Mouse (Mus musculus) limb, embryonic 14.5 days (tissue): ENCODE results near the gene Keap1. TPM values are rescaled to one million over a fixed set of nuclear protein-coding genes. Genes with fewer than 3 reads are reported as not detected.
"Not testable (repeated sequence)": the region's sequence is repeated elsewhere in the genome, so short reads cannot be mapped to it uniquely, and the experiment has no call there.

Experiments used
- ATAC-seq: fragments of 200-750 bp; cut with Nextera tagmentation; 2 replicates; pipeline ENCODE4 v1.8.0; 2017; ENCODE audit warnings: low read depth, moderate number of reproducible peaks, moderate TSS enrichment; ENCODE audit not compliant: low FRiP score
- DNase-seq: peaks from one replicate; pipeline ENCODE4 v3.0.0-alpha.2; 2015; ENCODE audit warnings: low spot score
- H3K27ac ChIP-seq: fragments of 300-500 bp; sonication (generic); replicated peaks from 2 replicates; pipeline ENCODE4 v1.5.1; 2014; ENCODE audit warnings: low read depth, mild to moderate bottlenecking, low read length, moderate library complexity, mixed read lengths
- H3K27me3 ChIP-seq: fragments of 300-500 bp; sonication (generic); 2 replicates; pipeline ENCODE4 v1.6.1; 2014; ENCODE audit warnings: low read length, mixed read lengths; ENCODE audit not compliant: control insufficient read depth, insufficient read depth
- H3K36me3 ChIP-seq: fragments of 300-500 bp; sonication (generic); 2 replicates; pipeline ENCODE4 v1.6.1; 2014; ENCODE audit warnings: mild to moderate bottlenecking, low read length, moderate library complexity, mixed read lengths; ENCODE audit not compliant: control insufficient read depth, insufficient read depth
- H3K4me1 ChIP-seq: fragments of 300-500 bp; sonication (generic); 2 replicates; pipeline ENCODE4 v1.6.1; 2014; ENCODE audit warnings: antibody characterized with exemption, low read length, mixed read lengths; ENCODE audit not compliant: control insufficient read depth, insufficient read depth
- H3K4me2 ChIP-seq: fragments of 300-500 bp; sonication (generic); replicated peaks from 2 replicates; pipeline ENCODE4 v1.6.1; 2014; ENCODE audit warnings: low read depth, mild to moderate bottlenecking, low read length, moderate library complexity; ENCODE audit not compliant: severe bottlenecking
- H3K4me3 ChIP-seq: fragments of 300-500 bp; sonication (generic); replicated peaks from 2 replicates; pipeline ENCODE4 v1.5.1; 2014; ENCODE audit warnings: low read length
- H3K9ac ChIP-seq: fragments of 300-500 bp; sonication (generic); 2 replicates; pipeline ENCODE4 v1.6.1; 2014; ENCODE audit warnings: mild to moderate bottlenecking, low read depth, low read length, moderate library complexity; ENCODE audit not compliant: severe bottlenecking
- H3K9me3 ChIP-seq: fragments of 300-500 bp; sonication (generic); 2 replicates; pipeline ENCODE4 v1.6.1; 2016; ENCODE audit warnings: low read length; ENCODE audit not compliant: control insufficient read depth
- POLR2A ChIP-seq: fragments of 200-500 bp; IDR thresholded peaks from 2 replicates; pipeline ENCODE4 v1.8.0; 2012; ENCODE audit warnings: inconsistent platforms, mild to moderate bottlenecking, moderate library complexity, borderline replicate concordance; ENCODE audit not compliant: insufficient read depth, insufficient read length; ENCODE audit errors: extremely low read depth
- WGBS: fragments of 180-500 bp; shearing (Covaris S2); extraction: QIAGEN DNeasy Blood & Tissue Kit; methylation state at CpG from one replicate; pipeline ENCODE4 v1.1.7; 2014; 5-methylcytosine and 5-hydroxymethylcytosine counted together
- polyA plus RNA-seq, 2 experiments: library from polyadenylated mRNA; depleted of rRNA in 1 of 2; stranded (reverse) in 1 of 2; unstranded in 1 of 2; fragments of >200 nt; fragmentation: Nextera tagmentation in 1 of 2; extraction: Ambion mirVana in 1 of 2; gene quantifications; 2 replicates each; pipeline versions ENCODE4 v1.2.1 to v1.2.3; 2012 to 2014

Keap1 gene
- polyA plus RNA-seq, 2 experiments: 50.4 to 52.8 TPM

- no peak for TF ChIP-seq POLR2A
These were observed 22.7 kb upstream of the Keap1 start for GRCm38 (mm10) chr9:21261831-21262230.

GRCm38 (mm10) chr9:21260491-21261040 is 21.4 kb upstream of the Keap1 start:
- H3K4me3 ChIP-seq: no peak overlapping the region
- no peaks in the 10 kb centered on the region for H3K36me3 ChIP-seq
- H3K9ac ChIP-seq: no peak overlapping the region
- H3K4me2 ChIP-seq: no peak overlapping the region
- DNase-seq: no peak
- peaks cover 5% of the 10 kb centered on the region for H3K4me1 ChIP-seq
- 68% methylated on average over 5 of the region's 6 CpGs for WGBS
- no peak for ATAC-seq
- H3K27ac ChIP-seq: no peak overlapping the region
- H3K9me3 ChIP-seq: no peaks in the 10 kb centered on the region
- no peaks in the 10 kb centered on the region for H3K27me3 ChIP-seq
- TF ChIP-seq POLR2A: no peak

More at GRCm38 (mm10) chr9:21261831-21262230, 22.7 kb upstream of the Keap1 start:
- DNase-seq (no peak), ATAC-seq (no peak)
- H3K4me2 ChIP-seq: no peak overlapping the region
- H3K4me1 ChIP-seq: peaks cover 9% of the 10 kb centered on the region
- WGBS: 61% methylated on average over 2 of the region's 2 CpGs
- no peaks in the 10 kb centered on the region for H3K27me3 ChIP-seq
- no peak overlapping the region for H3K27ac ChIP-seq
- H3K4me3 ChIP-seq: no peak overlapping the region
- H3K9ac ChIP-seq: no peak overlapping the region
- H3K9me3 ChIP-seq: no peaks in the 10 kb centered on the region
- no peaks in the 10 kb centered on the region for H3K36me3 ChIP-seq

DNA sequence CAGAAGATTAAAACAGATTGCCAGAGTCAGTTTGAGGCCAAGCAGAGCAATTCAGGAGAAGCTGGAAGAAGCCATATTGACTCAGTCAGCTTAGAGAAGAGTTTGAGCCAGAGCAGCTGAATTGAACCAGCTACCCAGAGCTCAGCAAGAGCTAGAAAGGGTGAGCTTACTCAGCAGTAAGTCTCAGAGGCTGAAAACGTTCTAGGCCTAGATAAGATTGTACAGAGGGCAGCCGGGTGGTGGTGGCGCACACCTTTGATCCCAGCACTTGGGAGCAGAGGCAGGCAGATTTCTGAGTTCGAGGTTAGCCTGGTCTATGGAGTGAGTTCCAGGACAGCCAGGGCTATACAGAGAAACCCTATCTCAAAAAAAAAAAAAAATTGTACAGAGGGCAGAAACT is 17.2 kb upstream of the Keap1 start:
- not testable (repeated sequence) for H3K9me3 ChIP-seq, H3K27me3 ChIP-seq, H3K9ac ChIP-seq, H3K4me3 ChIP-seq, H3K4me1 ChIP-seq, H3K27ac ChIP-seq, ATAC-seq, H3K36me3 ChIP-seq, H3K4me2 ChIP-seq, DNase-seq
- 85% methylated on average over 4 of the region's 4 CpGs for WGBS

DNA sequence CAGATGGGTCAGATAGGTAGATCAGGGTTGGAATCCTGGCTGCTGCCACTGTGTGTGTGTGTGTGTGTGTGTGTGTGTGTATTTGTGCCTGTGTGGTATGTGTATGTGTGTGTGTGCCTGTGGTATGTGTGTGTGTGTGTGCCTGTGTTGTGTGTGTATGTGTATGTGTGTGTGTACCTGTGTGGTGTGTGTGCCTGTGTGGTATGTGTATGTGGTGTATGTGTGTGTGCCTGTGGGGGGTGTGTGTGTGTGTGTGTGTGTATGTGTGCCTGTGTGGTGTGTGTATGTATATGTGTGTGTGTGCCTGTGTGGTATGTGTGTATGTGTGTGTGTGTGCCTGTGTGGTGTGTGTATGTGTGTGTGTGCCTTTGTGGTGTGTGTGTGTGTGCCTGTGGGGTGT is 15.5 kb upstream of the Keap1 start:
- ATAC-seq: no peak
- no peak for DNase-seq
- H3K9ac ChIP-seq: no peak overlapping the region
- H3K4me3 ChIP-seq: no peak overlapping the region
- H3K9me3 ChIP-seq: no peaks in the 10 kb centered on the region
- no peak overlapping the region for H3K27ac ChIP-seq
- H3K27me3 ChIP-seq: peaks cover 10% of the 10 kb centered on the region
- no peak for TF ChIP-seq POLR2A
- no peaks in the 10 kb centered on the region for H3K36me3 ChIP-seq
- H3K4me2 ChIP-seq: no peak overlapping the region
- H3K4me1 ChIP-seq: no peaks in the 10 kb centered on the region

GRCm38 (mm10) chr9:21251116-21251735 is 12.1 kb upstream of the Keap1 start:
- Histone ChIP-seq H3K4me1 (no peaks in the 10 kb centered on the region), H3K27me3 (peaks cover 40% of the 10 kb centered on the region), H3K9ac (no peak overlapping the region), H3K4me2 (no peak overlapping the region), H3K36me3 (no peaks in the 10 kb centered on the region), H3K9me3 (no peaks in the 10 kb centered on the region), H3K4me3 (no peak overlapping the region), H3K27ac (no peak overlapping the region)
- no peak for ATAC-seq
- WGBS: 40% methylated on average over 13 of the region's 13 CpGs
- DNase-seq: peak; percentile 23
- no peak for TF ChIP-seq POLR2A

DNA sequence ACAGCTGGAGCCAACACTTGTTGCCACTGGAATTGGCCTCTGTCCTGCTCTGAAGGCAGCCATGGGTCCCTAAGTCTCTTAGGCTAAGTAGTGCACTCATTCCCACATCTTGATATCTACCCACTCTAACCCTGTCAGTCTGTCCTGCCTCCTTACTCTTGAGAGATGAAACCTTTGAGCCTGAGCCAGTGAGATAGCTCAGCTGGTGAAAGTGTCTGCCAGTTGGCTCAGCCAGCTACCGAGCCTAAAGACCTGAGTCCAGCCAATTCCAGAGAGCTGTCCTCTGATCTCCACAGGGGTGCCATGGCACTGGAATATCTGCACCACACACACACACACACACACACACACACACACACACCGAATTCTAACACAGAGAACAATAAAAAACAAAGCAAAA is 11.3 kb upstream of the Keap1 start:
- ATAC-seq (no peak), DNase-seq (no peak)
- Histone ChIP-seq H3K9ac (no peak overlapping the region), H3K27me3 (peaks cover 47% of the 10 kb centered on the region), H3K4me3 (no peak overlapping the region), H3K4me1 (no peaks in the 10 kb centered on the region), H3K27ac (no peak overlapping the region), H3K36me3 (no peaks in the 10 kb centered on the region), H3K4me2 (no peak overlapping the region), H3K9me3 (no peaks in the 10 kb centered on the region)
- WGBS: 42% methylated on average over 2 of the region's 2 CpGs
- TF ChIP-seq POLR2A: no peak
